Mouse (Mus musculus): ENCODE results near the gene Psmb2.

DNA sequence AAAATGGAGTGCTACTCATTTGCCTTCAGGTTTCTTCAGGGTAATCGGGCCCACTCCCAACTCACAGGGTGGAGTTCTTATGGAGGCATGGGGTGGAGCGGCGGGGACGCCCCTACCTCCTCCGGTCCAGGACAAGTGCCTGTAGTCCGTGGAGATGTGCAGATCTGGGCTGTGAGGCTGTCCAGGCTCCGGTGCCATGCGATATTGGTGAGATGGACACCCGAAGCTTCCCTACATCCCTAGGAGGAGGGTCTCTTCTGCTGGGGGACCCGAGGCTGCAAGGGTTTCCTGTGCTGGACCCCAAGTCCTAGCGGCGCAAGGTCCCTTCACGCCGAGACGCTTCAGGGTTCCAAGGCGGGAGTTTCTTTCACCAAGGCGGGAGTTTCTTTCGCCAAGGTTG lies 54.7 kb downstream of the Psmb2 start:
- no peak for TF ChIP-seq TCF12 (IDR thresholded peaks at IDR 0.05; ENCODE audit: low read depth, low read length)
- TF ChIP-seq MAFK (IDR thresholded peaks at IDR 0.05; ENCODE audit: borderline replicate concordance, low read depth, low read length) = no peak
- TF ChIP-seq ETS1 (IDR thresholded peaks at IDR 0.05; ENCODE audit: low read depth, low read length) = no peak
- TF ChIP-seq CTCF (IDR thresholded peaks at IDR 0.05 in 2 of 3, conservative IDR thresholded peaks at IDR 0.05 in 1 of 3; ENCODE audit: control insufficient read depth in 1 of 3, insufficient read depth in 1 of 3, low read depth in 2 of 3, low read length in 3 of 3, poor library complexity in 1 of 3, severe bottlenecking in 1 of 3) = no peak
- TF ChIP-seq POLR2A (IDR thresholded peaks at IDR 0.05; ENCODE audit: control insufficient read depth in 1 of 2, insufficient read depth in 1 of 2, low read depth in 1 of 2, low read length in 2 of 2, poor library complexity in 1 of 2) = no peak
- TF ChIP-seq CHD2 (IDR thresholded peaks at IDR 0.05; ENCODE audit: low read length) = no peak
- TF ChIP-seq GABPA (IDR thresholded peaks at IDR 0.05; ENCODE audit: low read depth, low read length) = no peak
- TF ChIP-seq POLR2AphosphoS2 (IDR thresholded peaks at IDR 0.05; ENCODE audit: low read length) = no peak
- no peak for TF ChIP-seq GATA1 (IDR thresholded peaks at IDR 0.05; ENCODE audit: low read depth, low read length)
- TF ChIP-seq USF1 (IDR thresholded peaks at IDR 0.05; ENCODE audit: low read depth, low read length) = no peak
- TF ChIP-seq MYB (IDR thresholded peaks at IDR 0.05; ENCODE audit: low read depth, low read length) = no peak

Data from MEL (cell line).